ENCODE assay signal across 8 mouse cellular contexts in the genomic region with DNA sequence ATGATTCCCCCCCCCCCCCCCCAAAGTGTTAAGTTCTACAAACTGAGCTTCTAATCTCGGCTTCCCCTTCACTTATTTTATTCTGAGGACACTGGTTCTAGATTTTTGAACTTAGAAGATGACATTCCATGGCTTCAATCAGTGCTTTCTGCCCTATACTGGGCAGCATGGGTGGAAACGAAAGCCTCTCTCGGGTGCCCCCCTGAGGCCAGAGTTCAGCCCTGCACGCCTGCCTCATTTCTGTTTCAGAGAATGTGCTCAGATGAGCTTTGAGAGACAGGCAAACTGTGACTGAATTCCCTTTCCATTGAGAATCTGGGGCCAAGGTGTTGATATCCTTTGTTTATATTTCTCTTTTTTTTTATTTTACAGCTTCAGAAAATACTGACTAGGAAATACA. TPM values are rescaled to one million over a fixed set of nuclear protein-coding genes. Genes with fewer than 3 reads are reported as not detected.
A peak's percentile ranks its signal among the peaks of the same experiment; 100 is the strongest.
DNase-seq lines count a peak whose midpoint lies in the region; TF ChIP-seq lines count a peak whose summit lies in the region.

No protein-coding gene starts in this region.

- no peaks in the 10 kb centered on the region for H3K36me3 ChIP-seq in heart, embryonic 10.5 days
- no peaks in the 10 kb centered on the region for H3K36me3 ChIP-seq in thymus, adult 2 months (ENCODE audit: control insufficient read depth, insufficient read depth, low read length)

- H3K4me3 ChIP-seq in heart, embryonic 10.5 days, result no peak overlapping the region
- H3K4me3 ChIP-seq in thymus, adult 2 months (ENCODE audit: control insufficient read depth, insufficient read depth, low read length), result no peak overlapping the region

- H3K9me3 ChIP-seq in heart, embryonic 10.5 days, result no peaks in the 10 kb centered on the region

- WGBS in heart, embryonic 10.5 days, result 20% methylated on average over 4 of the region's 4 CpGs
- WGBS in thymus, adult 2 months, result 29% methylated on average over 4 of the region's 4 CpGs
- WGBS in large intestine, adult 2 months, result 14% methylated on average over 4 of the region's 4 CpGs

- TF ChIP-seq CTCF in thymus, adult 2 months (IDR thresholded peaks at IDR 0.05; ENCODE audit: borderline replicate concordance, control insufficient read depth, extremely low read depth, insufficient read depth, low read length, poor library complexity), result no peak

- DNase-seq in heart, adult 18-20 months, result peak; percentile 15 to 76
- no peak for DNase-seq in heart, embryonic 10.5 days (ENCODE audit: low spot score)
- peak; percentile 11 for DNase-seq in thymus, postnatal 4 days
- no peak for DNase-seq in thymus, adult 2 months
- peak; percentile 37 to 64 for DNase-seq in cerebellum, postnatal 4 days (ENCODE audit: low spot score in 2 of 2)
- DNase-seq in large intestine, adult 2 months (ENCODE audit: low read depth, low spot score), result peak; percentile 25
- peak; percentile 69 to 70 for DNase-seq in right cerebral cortex, adult 2 months (ENCODE audit: low spot score in 2 of 2)
- DNase-seq in thymus, postnatal 25 days, result no peak

- H3K27me3 ChIP-seq in heart, embryonic 10.5 days (ENCODE audit: insufficient read depth, poor library complexity, severe bottlenecking), result no peaks in the 10 kb centered on the region
- H3K27me3 ChIP-seq in thymus, adult 2 months (ENCODE audit: control insufficient read depth, insufficient read depth, low read length), result no peaks in the 10 kb centered on the region

- H3K4me1 ChIP-seq in heart, embryonic 10.5 days, result no peaks in the 10 kb centered on the region
- no peaks in the 10 kb centered on the region for H3K4me1 ChIP-seq in thymus, adult 2 months (replicated peaks; ENCODE audit: control insufficient read depth, insufficient read depth, low read length)

- TF ChIP-seq POLR2A in thymus, adult 2 months (IDR thresholded peaks at IDR 0.05; ENCODE audit: control insufficient read depth, extremely low read depth, insufficient read depth, low read length, poor library complexity), result no peak

- H3K27ac ChIP-seq in heart, embryonic 10.5 days, result no peak overlapping the region
- no peak overlapping the region for H3K27ac ChIP-seq in thymus, adult 2 months (ENCODE audit: control insufficient read depth, insufficient read depth, low read length)

RNA-seq across cellular contexts. Expression of gene Snap25, which starts 7.0 kb away (rescaled TPM):
- under 1 TPM in 1 of 2 experiments, not detected in 1; 0.12 TPM for total RNA-seq in heart, adult 18-20 months (2021)
- polyA plus RNA-seq in heart, embryonic 10.5 days (2016; fragmentation: Nextera tagmentation; extraction: Ambion mirVana), result 0.97 and 2.1 TPM in 2 replicates
- polyA plus RNA-seq in thymus, adult 2 months (2012; rRNA removed), result 0.08 TPM in 1 of 2 replicates, not detected in the other
- polyA plus RNA-seq in large intestine, adult 2 months (2012; rRNA removed), result 3.0 and 3.1 TPM in 2 replicates

Comparison
In these comparisons a context has a peak if more than half of its experiments do, and no peak if none do; other contexts are left out.
1. DNase-seq: peak in heart, adult 18-20 months (2 of 2), thymus, postnatal 4 days (single experiment), cerebellum, postnatal 4 days (2 of 2), large intestine, adult 2 months (single experiment) and right cerebral cortex, adult 2 months (2 of 2); none in heart, embryonic 10.5 days (single experiment), thymus, adult 2 months (single experiment) and thymus, postnatal 25 days (single experiment).